Mouse (Mus musculus) heart, postnatal 0 days (tissue): Measurements from ENCODE around the gene Cnih3.

Experiments used
- CTCF ChIP-seq: IDR thresholded peaks from 2 replicates; pipeline ENCODE4 v1.5.1; 2016; ENCODE audit warnings: antibody characterized with exemption, control low read depth, low read depth
- EP300 ChIP-seq: IDR thresholded peaks from 2 replicates; pipeline ENCODE4 v1.6.1; 2016; ENCODE audit warnings: antibody characterized with exemption, low read depth

DNA sequence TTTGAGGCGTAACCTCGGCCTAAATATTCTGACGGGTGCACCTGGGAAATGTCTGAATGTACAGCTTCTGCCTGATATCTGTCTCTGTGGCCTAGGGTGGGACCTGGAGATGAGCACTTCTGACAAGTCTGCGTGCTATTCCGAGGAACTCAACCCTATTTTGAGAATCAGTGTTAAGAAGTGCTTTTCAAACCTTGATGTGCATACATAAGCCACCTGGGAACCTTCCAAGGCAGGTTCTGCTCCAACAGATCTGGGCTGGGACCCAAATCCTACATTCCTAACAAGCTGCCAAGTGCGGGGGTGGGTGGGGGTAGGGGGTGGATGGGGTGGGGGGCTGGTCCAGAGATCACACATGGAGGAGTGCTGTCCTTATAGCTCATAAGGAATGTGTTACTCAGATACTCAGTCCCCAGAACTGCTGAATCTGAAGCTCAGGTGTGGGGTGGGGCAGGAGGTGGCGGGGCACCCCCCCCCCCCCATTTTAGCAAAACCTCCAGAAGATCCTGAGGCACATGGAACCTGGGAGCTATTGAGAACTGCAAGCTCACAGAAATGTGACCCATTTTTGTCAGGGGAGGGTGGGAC, 89.3 kb downstream of the Cnih3 start:
- no peak for TF ChIP-seq CTCF
- TF ChIP-seq EP300, result no peak
